Mouse (Mus musculus) myocyte (in vitro differentiated cells): Measurements from ENCODE around the gene Taok2.

ENCODE experiments used
- E2F4 ChIP-seq: IDR thresholded peaks from one replicate; pipeline ENCODE4 v1.6.1; 2011; ENCODE audit warnings: mild to moderate bottlenecking, control low read depth, moderate library complexity; ENCODE audit not compliant: insufficient read depth
- POLR2A ChIP-seq: IDR thresholded peaks from one replicate; pipeline ENCODE4 v1.6.1; 2011; ENCODE audit warnings: low read depth, mild to moderate bottlenecking, control low read depth, moderate library complexity; ENCODE audit not compliant: insufficient read length
- USF1 ChIP-seq: IDR thresholded peaks from one replicate; pipeline ENCODE4 v1.6.1; 2011; ENCODE audit warnings: low read depth, mild to moderate bottlenecking, control low read depth, moderate library complexity

- TF ChIP-seq POLR2A, result no peak
- no peak for TF ChIP-seq E2F4
- TF ChIP-seq USF1, result no peak
Measured at GRCm38 (mm10) chr7:126815726-126816222, 68.7 kb downstream of the Taok2 start.
